ENCODE assay signal across 7 mouse cellular contexts in the genomic region with DNA sequence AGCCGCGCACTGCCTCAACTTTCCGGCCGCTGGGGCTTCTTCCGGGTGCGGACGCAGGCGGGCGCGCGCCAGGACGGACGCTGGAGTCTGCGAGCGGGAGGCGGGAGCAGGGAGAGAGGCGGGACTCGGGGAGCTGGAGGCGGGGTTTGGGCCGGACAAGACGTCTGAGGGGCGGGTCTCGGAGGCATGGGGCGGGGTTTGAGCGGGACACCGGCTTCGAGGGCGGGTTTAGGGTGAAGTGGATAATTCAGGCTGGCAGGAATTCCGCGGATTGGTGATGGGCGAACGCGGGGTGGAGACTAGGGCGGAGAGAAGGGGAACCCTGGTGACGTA. TPM values are rescaled to one million over a fixed set of nuclear protein-coding genes. Genes with fewer than 3 reads are reported as not detected.
DNase-seq lines count a peak whose midpoint lies in the region; ATAC-seq lines count a peak whose summit lies in the region.

No protein-coding gene starts in this region.

- H3K36me3 ChIP-seq in embryonic facial prominence, embryonic 10.5 days (replicated peaks), result peaks cover 10% of the 10 kb centered on the region
- H3K36me3 ChIP-seq in limb, embryonic 10.5 days, result peaks cover 11% of the 10 kb centered on the region
- H3K36me3 ChIP-seq in midbrain, embryonic 13.5 days, result no peaks in the 10 kb centered on the region

- no peaks in the 10 kb centered on the region for H3K27me3 ChIP-seq in embryonic facial prominence, embryonic 10.5 days (replicated peaks; ENCODE audit: low read depth, poor library complexity, severe bottlenecking)
- no peaks in the 10 kb centered on the region for H3K27me3 ChIP-seq in limb, embryonic 10.5 days (ENCODE audit: low read depth, poor library complexity, severe bottlenecking)
- no peaks in the 10 kb centered on the region for H3K27me3 ChIP-seq in midbrain, embryonic 13.5 days

- peaks cover 12% of the 10 kb centered on the region for H3K4me1 ChIP-seq in embryonic facial prominence, embryonic 10.5 days
- H3K4me1 ChIP-seq in limb, embryonic 10.5 days, result peaks cover 8% of the 10 kb centered on the region; the same call in 1 of the 2 replicates
- peaks cover 13% of the 10 kb centered on the region; the same call in 1 of the 2 replicates for H3K4me1 ChIP-seq in midbrain, embryonic 13.5 days (replicated peaks)

- peak overlapping the region; percentile 76 for H3K4me3 ChIP-seq in embryonic facial prominence, embryonic 10.5 days
- peak overlapping the region; percentile 70 for H3K4me3 ChIP-seq in limb, embryonic 10.5 days
- H3K4me3 ChIP-seq in midbrain, embryonic 13.5 days (replicated peaks), result peak overlapping the region; percentile 77

- peak overlapping the region; percentile 96 for H3K27ac ChIP-seq in embryonic facial prominence, embryonic 10.5 days (replicated peaks)
- H3K27ac ChIP-seq in limb, embryonic 10.5 days, result peak overlapping the region; percentile 93
- peak overlapping the region; percentile 81 for H3K27ac ChIP-seq in midbrain, embryonic 13.5 days

- peak; percentile 93 for ATAC-seq in granulocyte monocyte progenitor cell, adult 5-6 weeks (replicated peaks; ENCODE audit: poor library complexity, severe bottlenecking)
- ATAC-seq in midbrain, embryonic 13.5 days, result peak; percentile 97

- peak overlapping the region; percentile 56 for H3K4me2 ChIP-seq in midbrain, embryonic 13.5 days (replicated peaks)

- DNase-seq in adrenal gland, postnatal 10 days, result peak; percentile 98
- peak; percentile 99 for DNase-seq in embryonic facial prominence, embryonic 10.5 days (ENCODE audit: low spot score)
- DNase-seq in kidney, adult 11 months, result peak; percentile 97
- DNase-seq in limb, embryonic 10.5 days (ENCODE audit: low spot score), result peak; percentile 97
- peak; percentile 94 for DNase-seq in spleen, adult 12 weeks (ENCODE audit: low spot score)

- WGBS in embryonic facial prominence, embryonic 10.5 days, result under 1% methylated on average over 35 of the region's 35 CpGs
- 0% methylated on average over 35 of the region's 35 CpGs for WGBS in limb, embryonic 10.5 days
- WGBS in midbrain, embryonic 13.5 days, result under 1% methylated on average over 35 of the region's 35 CpGs

- H3K9ac ChIP-seq in midbrain, embryonic 13.5 days (replicated peaks), result peak overlapping the region; percentile 73

- no peaks in the 10 kb centered on the region for H3K9me3 ChIP-seq in embryonic facial prominence, embryonic 10.5 days
- no peaks in the 10 kb centered on the region for H3K9me3 ChIP-seq in limb, embryonic 10.5 days (replicated peaks)
- no peaks in the 10 kb centered on the region for H3K9me3 ChIP-seq in midbrain, embryonic 13.5 days

RNA-seq across cellular contexts. Expression of a gene that starts 0.4 kb away (rescaled TPM):
- 10 to 100 TPM in 1 of 2 experiments, 1 to 10 TPM in 1; 8.9 to 14.3 TPM for total RNA-seq in adrenal gland, postnatal 10 days (2021)
- 13.5 and 14.1 TPM in 2 replicates for polyA plus RNA-seq in embryonic facial prominence, embryonic 10.5 days (2016; fragmentation: Nextera tagmentation; extraction: Ambion mirVana)
- total RNA-seq in granulocyte monocyte progenitor cell, adult 5-6 weeks (2014; fragmentation: Nextera tagmentation), result 22.4 and 23.8 TPM in 2 replicates
- total RNA-seq in granulocyte monocyte progenitor cell, adult 5-6 weeks (2017), result 10.8 and 29.0 TPM in 2 replicates
- polyA plus RNA-seq in limb, embryonic 10.5 days (2016; fragmentation: Nextera tagmentation; extraction: Ambion mirVana), result 12.5 and 14.7 TPM in 2 replicates
- polyA plus RNA-seq in midbrain, embryonic 13.5 days (2015; fragmentation: Nextera tagmentation; extraction: Ambion mirVana), result 9.8 and 10.4 TPM in 2 replicates

RNA-seq across cellular contexts. Expression of a gene that starts 33.3 kb away (rescaled TPM):
- total RNA-seq in adrenal gland, postnatal 10 days (2021), result 10 to 100 TPM; 34.4 to 35.1 TPM
- polyA plus RNA-seq in embryonic facial prominence, embryonic 10.5 days (2016; fragmentation: Nextera tagmentation; extraction: Ambion mirVana), result 163 and 164 TPM in 2 replicates
- 99.2 and 116 TPM in 2 replicates for total RNA-seq in granulocyte monocyte progenitor cell, adult 5-6 weeks (2014; fragmentation: Nextera tagmentation)
- 113 and 122 TPM in 2 replicates for total RNA-seq in granulocyte monocyte progenitor cell, adult 5-6 weeks (2017)
- 176 and 177 TPM in 2 replicates for polyA plus RNA-seq in limb, embryonic 10.5 days (2016; fragmentation: Nextera tagmentation; extraction: Ambion mirVana)
- 112 and 113 TPM in 2 replicates for polyA plus RNA-seq in midbrain, embryonic 13.5 days (2015; fragmentation: Nextera tagmentation; extraction: Ambion mirVana)

Comparison
In these comparisons a context has a peak if more than half of its experiments do, and no peak if none do; other contexts are left out.
1. Peak in every context shown above with its lines: DNase-seq, ATAC-seq, H3K4me3 ChIP-seq and H3K27ac ChIP-seq.